Mouse (Mus musculus) midbrain, embryonic 11.5 days (tissue): ENCODE measurements around the gene Zfp119a. TPM values are rescaled to one million over a fixed set of nuclear protein-coding genes. Genes with fewer than 3 reads are reported as not detected.

Source experiments
- ATAC-seq: fragments of 200-750 bp; cut with Nextera tagmentation; 2 replicates; pipeline ENCODE4 v1.8.0; 2017; ENCODE audit warnings: moderate TSS enrichment, moderate library complexity; ENCODE audit not compliant: low FRiP score
- DNase-seq: peaks from one replicate; pipeline ENCODE4 v3.0.0; 2015; ENCODE audit warnings: low spot score; ENCODE audit errors: missing footprints
- H3K27ac ChIP-seq: fragments of 300-500 bp; sonication (generic); 2 replicates; pipeline ENCODE4 v1.5.1; 2014; ENCODE audit warnings: low read depth, low read length
- H3K27me3 ChIP-seq: fragments of 300-500 bp; sonication (generic); 2 replicates; pipeline ENCODE4 v1.6.1; 2014; ENCODE audit warnings: mild to moderate bottlenecking, low read length, moderate library complexity, mixed read lengths; ENCODE audit not compliant: control insufficient read depth, insufficient read depth
- H3K36me3 ChIP-seq: fragments of 300-500 bp; sonication (generic); 2 replicates; pipeline ENCODE4 v1.6.1; 2014; ENCODE audit warnings: mild to moderate bottlenecking, low read length, moderate library complexity, mixed read lengths; ENCODE audit not compliant: control insufficient read depth, insufficient read depth
- H3K4me1 ChIP-seq: fragments of 300-500 bp; sonication (generic); 2 replicates; pipeline ENCODE4 v1.6.1; 2014; ENCODE audit warnings: low read length; ENCODE audit not compliant: control insufficient read depth, insufficient read depth
- H3K4me2 ChIP-seq: fragments of 300-500 bp; sonication (generic); 2 replicates; pipeline ENCODE4 v1.6.1; 2014; ENCODE audit warnings: mild to moderate bottlenecking, moderate library complexity
- H3K4me3 ChIP-seq: fragments of 300-500 bp; sonication (generic); 2 replicates; pipeline ENCODE4 v1.5.1; 2014; ENCODE audit warnings: low read depth, low read length
- H3K9ac ChIP-seq: fragments of 300-500 bp; sonication (generic); 2 replicates; pipeline ENCODE4 v1.6.1; 2014; ENCODE audit warnings: low read length
- H3K9me3 ChIP-seq: fragments of 300-500 bp; sonication (generic); 2 replicates; pipeline ENCODE4 v1.6.1; 2016; ENCODE audit warnings: low read length; ENCODE audit not compliant: control insufficient read depth
- WGBS: fragments of 180-500 bp; shearing (Covaris S2); extraction: QIAGEN DNeasy Blood & Tissue Kit; methylation state at CpG from one replicate; pipeline ENCODE4 v1.1.7; 2014; 5-methylcytosine and 5-hydroxymethylcytosine counted together
- polyA plus RNA-seq: library from polyadenylated mRNA; unstranded; fragments of >200 nt; fragmentation: Nextera tagmentation; extraction: Ambion mirVana; gene quantifications from 2 replicates; pipeline ENCODE4 v1.2.1, GENCODE M21; 2014

Gene Zfp119a
- polyA plus RNA-seq, 1 experiment from 2014 or later: 9.2 TPM

DNA sequence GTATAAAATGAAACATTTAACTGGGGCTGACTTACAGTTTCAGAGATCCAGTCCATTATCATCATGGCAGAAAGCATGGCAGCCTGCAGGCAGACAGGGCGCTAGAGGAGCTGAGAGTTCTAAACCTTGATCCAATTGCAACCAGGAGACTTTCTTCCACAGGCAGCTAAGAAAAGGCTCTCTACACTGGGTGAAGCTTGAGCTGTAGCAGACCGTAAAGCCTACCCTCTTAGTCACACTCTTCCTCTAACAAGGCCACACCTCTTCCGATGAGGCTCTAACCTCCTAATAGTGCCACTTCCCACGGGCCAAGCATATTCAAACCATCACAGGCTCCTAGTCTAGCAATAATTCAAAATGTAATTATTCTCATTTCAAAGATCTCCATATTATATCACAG is 1.5 kb downstream of the Zfp119a start:
- H3K9ac ChIP-seq: no peak overlapping the region

DNA sequence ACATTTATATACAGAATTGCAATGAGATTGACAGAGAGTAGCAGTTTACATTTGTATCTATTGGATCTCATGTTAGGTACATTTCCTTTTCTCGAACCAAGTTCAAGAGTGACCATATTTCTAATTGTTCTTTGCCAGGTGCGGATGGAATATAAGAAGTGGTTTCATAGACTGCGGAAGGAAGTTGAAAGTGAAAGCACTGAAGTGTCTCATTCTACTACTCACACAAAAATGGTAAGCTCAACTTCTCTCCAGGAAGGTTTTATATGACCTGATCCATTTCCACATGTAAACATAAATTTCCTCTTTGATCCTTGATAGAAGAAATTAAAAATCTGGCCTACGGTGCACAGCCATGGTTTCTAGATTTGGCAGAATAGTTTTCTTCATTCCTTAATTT is 35.7 kb downstream of the Zfp119a start:
- DNase-seq (no peak), ATAC-seq (no peak)
- H3K9ac ChIP-seq: no peak overlapping the region
- H3K27ac ChIP-seq: no peak overlapping the region
- no peaks in the 10 kb centered on the region for H3K9me3 ChIP-seq
- no peaks in the 10 kb centered on the region for H3K36me3 ChIP-seq
- H3K27me3 ChIP-seq: no peaks in the 10 kb centered on the region
- H3K4me2 ChIP-seq: no peak overlapping the region
- 89% methylated on average over 4 of the region's 4 CpGs for WGBS
- H3K4me1 ChIP-seq: no peaks in the 10 kb centered on the region
- H3K4me3 ChIP-seq: no peak overlapping the region

More for the DNA sequence above, 1.5 kb downstream of the Zfp119a start:
- peaks cover 4% of the 10 kb centered on the region for H3K9me3 ChIP-seq
- H3K27ac ChIP-seq: no peak overlapping the region
- ATAC-seq (no peak), DNase-seq (no peak)
- H3K36me3 ChIP-seq: no peaks in the 10 kb centered on the region
- H3K4me1 ChIP-seq: peaks cover 6% of the 10 kb centered on the region; the same call in 1 of the 2 replicates
- WGBS: 91% methylated on average over 4 of the region's 4 CpGs
- H3K4me3 ChIP-seq: no peak overlapping the region
- H3K27me3 ChIP-seq: no peaks in the 10 kb centered on the region
- H3K4me2 ChIP-seq: no peak overlapping the region

DNA sequence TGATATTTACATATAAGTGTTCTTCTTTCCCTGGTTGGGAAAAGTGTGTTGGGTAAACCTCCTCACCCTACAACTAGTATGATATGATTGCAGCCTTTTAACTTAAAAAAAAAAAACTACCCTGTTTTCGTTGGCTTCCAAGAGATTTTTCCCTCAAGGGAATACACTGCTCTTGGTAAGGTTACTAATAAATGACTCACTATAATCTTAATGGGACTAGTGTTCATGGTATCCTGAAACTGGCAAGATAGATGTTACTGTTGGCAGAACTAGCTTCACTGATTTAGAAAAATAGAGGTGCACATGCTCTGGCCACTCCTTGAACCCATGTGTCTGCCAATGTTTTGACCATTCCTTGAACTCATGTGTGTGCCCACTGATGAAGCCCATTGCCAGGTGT is 57.2 kb downstream of the Zfp119a start:
- no peaks in the 10 kb centered on the region for H3K9me3 ChIP-seq
- no peak overlapping the region for H3K27ac ChIP-seq
- no peak overlapping the region for H3K4me2 ChIP-seq
- H3K36me3 ChIP-seq: no peaks in the 10 kb centered on the region
- DNase-seq: no peak
- ATAC-seq: no peak
- no peaks in the 10 kb centered on the region for H3K27me3 ChIP-seq
- 77% methylated on average over 1 of the region's 1 CpGs for WGBS
- no peaks in the 10 kb centered on the region for H3K4me1 ChIP-seq
- H3K9ac ChIP-seq: no peak overlapping the region
- H3K4me3 ChIP-seq: no peak overlapping the region

DNA sequence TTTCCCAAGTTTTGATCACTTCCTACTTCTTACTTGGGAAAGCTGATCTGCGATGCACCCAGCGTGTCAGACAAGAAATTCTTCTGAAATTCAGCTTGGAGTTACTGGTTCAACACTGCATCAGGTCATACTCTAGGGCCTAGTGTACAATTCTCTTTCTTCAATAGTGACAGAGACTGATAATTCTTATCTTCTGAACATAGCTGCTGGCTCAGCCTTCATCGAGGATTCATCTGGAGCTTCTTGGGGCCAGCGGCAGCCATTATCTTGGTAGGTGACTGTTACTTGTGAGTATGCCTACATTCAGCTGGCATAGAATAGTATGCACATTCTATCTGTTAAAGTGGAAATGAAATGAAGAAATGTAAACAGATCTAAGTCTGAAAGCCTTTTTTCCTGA is 61.9 kb downstream of the Zfp119a start:
- Histone ChIP-seq H3K27ac (no peak overlapping the region), H3K9me3 (no peaks in the 10 kb centered on the region), H3K27me3 (no peaks in the 10 kb centered on the region), H3K4me3 (no peak overlapping the region), H3K4me1 (no peaks in the 10 kb centered on the region), H3K9ac (no peak overlapping the region), H3K36me3 (no peaks in the 10 kb centered on the region), H3K4me2 (no peak overlapping the region)
- 94% methylated on average over 4 of the region's 4 CpGs for WGBS
- no peak for ATAC-seq
- DNase-seq: no peak

Other genes starting within 250 kb of the Zfp119a start
- gene Pot1b, start 166.3 kb downstream of the Zfp119a start, polyA plus RNA-seq: 7.7 and 8.1 TPM in 2 replicates
- gene Adgre4, start 128.9 kb downstream of the Zfp119a start, polyA plus RNA-seq: 0.11 TPM in 1 of 2 replicates, not detected in the other
- gene Zfp959, start 13.2 kb upstream of the Zfp119a start, polyA plus RNA-seq: 12.9 and 14.0 TPM in 2 replicates
- gene Zfp119b, start 70.6 kb upstream of the Zfp119a start, polyA plus RNA-seq: 6.3 and 6.7 TPM in 2 replicates
- 2.1 and 2.7 TPM in 2 replicates for gene Ebi3, start 73.7 kb upstream of the Zfp119a start, polyA plus RNA-seq
- gene Yju2, start 80.2 kb upstream of the Zfp119a start, polyA plus RNA-seq: 21.3 and 24.4 TPM in 2 replicates
- gene Shd, start 91.5 kb upstream of the Zfp119a start, polyA plus RNA-seq: 81.9 and 89.1 TPM in 2 replicates
- 61.2 and 65.6 TPM in 2 replicates for gene Fsd1, start 107.6 kb upstream of the Zfp119a start, polyA plus RNA-seq
- gene Stap2, start 126.7 kb upstream of the Zfp119a start, polyA plus RNA-seq: 3.6 and 4.5 TPM in 2 replicates
- gene Mpnd, start 126.8 kb upstream of the Zfp119a start, polyA plus RNA-seq: 146 and 158 TPM in 2 replicates
- 106 and 118 TPM in 2 replicates for gene Sh3gl1, start 157.7 kb upstream of the Zfp119a start, polyA plus RNA-seq
- 20.7 and 24.7 TPM in 2 replicates for gene Chaf1a, start 161.5 kb upstream of the Zfp119a start, polyA plus RNA-seq
- 43.2 and 48.4 TPM in 2 replicates for gene Ubxn6, start 196.1 kb upstream of the Zfp119a start, polyA plus RNA-seq
- 104 and 121 TPM in 2 replicates for gene Hdgfl2, start 200.7 kb upstream of the Zfp119a start, polyA plus RNA-seq
- 0.05 and 0.07 TPM in 2 replicates for gene Plin4, start 230.9 kb upstream of the Zfp119a start, polyA plus RNA-seq
- 0.07 TPM in 1 of 2 replicates, not detected in the other for gene Plin5, start 238.7 kb upstream of the Zfp119a start, polyA plus RNA-seq
- gene Lrg1, start 243.1 kb upstream of the Zfp119a start, polyA plus RNA-seq: 0.15 TPM in 1 of 2 replicates, not detected in the other